Mouse (Mus musculus) liver, embryonic 14.5 days (tissue): ENCODE results near the gene Gpr132.

Source experiments
- CTCF ChIP-seq: IDR thresholded peaks from 2 replicates; pipeline ENCODE4 v1.5.1; 2016; ENCODE audit warnings: antibody characterized with exemption, low read depth, control low read depth
- EP300 ChIP-seq: IDR thresholded peaks from 2 replicates; pipeline ENCODE4 v1.6.1; 2016; ENCODE audit warnings: antibody characterized with exemption, low read depth

GRCm38 (mm10) chr12:112813370-112813769 lies 54.7 kb downstream of the Gpr132 start:
- no peak for TF ChIP-seq CTCF
- no peak for TF ChIP-seq EP300
